Mouse (Mus musculus): ENCODE data around the gene Tfcp2. TPM values are rescaled to one million over a fixed set of nuclear protein-coding genes. Genes with fewer than 3 reads are reported as not detected.
"Not testable (repeated sequence)": the region's sequence is repeated elsewhere in the genome, so short reads cannot be mapped to it uniquely, and the experiment has no call there.

Gene Tfcp2
- polyA plus RNA-seq, 1 experiment from 2014 or later = 22.5 TPM

- no peak for ATAC-seq (ENCODE audit: insufficient read depth, low FRiP score, low read depth)
- Histone ChIP-seq H3K27ac (no peak overlapping the region), H3K4me2 (no peak overlapping the region), H3K9me3 (no peaks in the 10 kb centered on the region), H3K36me3 (no peaks in the 10 kb centered on the region), H3K9ac (no peak overlapping the region), H3K4me1 (0 out of 2 replicates have a peak, but pooled peaks cover 2% of the 10 kb centered on the region), H3K27me3 (replicated peaks) (no peaks in the 10 kb centered on the region), H3K4me3 (replicated peaks) (no peak overlapping the region)
- 76% methylated on average over 5 of the region's 5 CpGs for WGBS
These were observed 4.2 kb upstream of the Tfcp2 start for GRCm38 (mm10) chr15:100555965-100556364.

- Histone ChIP-seq H3K4me1 (peaks cover 9% of the 10 kb centered on the region; the same call in 1 of the 2 replicates), H3K9ac (no peak overlapping the region), H3K27ac (no peak overlapping the region), H3K27me3 (replicated peaks) (no peaks in the 10 kb centered on the region), H3K4me3 (replicated peaks) (peak overlapping the region; percentile 85; the same call in 1 of the 2 replicates), H3K4me2 (peak overlapping the region; percentile 86; the same call in 1 of the 2 replicates), H3K36me3 (0 out of 2 replicates have a peak, but pooled peaks cover 6% of the 10 kb centered on the region), H3K9me3 (no peaks in the 10 kb centered on the region)
- WGBS = 91% methylated on average over 4 of the region's 4 CpGs
- no peak for ATAC-seq (ENCODE audit: insufficient read depth, low FRiP score, low read depth)
These were observed 1.5 kb downstream of the Tfcp2 start for GRCm38 (mm10) chr15:100550280-100550679.

- 98% methylated on average over 14 of the region's 14 CpGs for WGBS
- ATAC-seq (ENCODE audit: insufficient read depth, low FRiP score, low read depth); H3K36me3 ChIP-seq: not testable (repeated sequence)
These were observed 8.2 kb downstream of the Tfcp2 start for GRCm38 (mm10) chr15:100543651-100544030.

GRCm38 (mm10) chr15:100542876-100543650, 8.7 kb downstream of the Tfcp2 start:
- H3K27ac ChIP-seq; H3K4me2 ChIP-seq; H3K9me3 ChIP-seq; H3K36me3 ChIP-seq; H3K4me3 ChIP-seq (replicated peaks); H3K27me3 ChIP-seq (replicated peaks); H3K4me1 ChIP-seq; ATAC-seq (ENCODE audit: insufficient read depth, low FRiP score, low read depth); H3K9ac ChIP-seq: not testable (repeated sequence)
- WGBS = 97% methylated on average over 28 of the region's 28 CpGs

More at GRCm38 (mm10) chr15:100543651-100544030, 8.2 kb downstream of the Tfcp2 start:
- H3K4me1 ChIP-seq; H3K4me2 ChIP-seq; H3K27ac ChIP-seq; H3K27me3 ChIP-seq (replicated peaks); H3K4me3 ChIP-seq (replicated peaks); H3K9ac ChIP-seq; H3K9me3 ChIP-seq: not testable (repeated sequence)

GRCm38 (mm10) chr15:100541426-100541825, 10.4 kb downstream of the Tfcp2 start:
- Histone ChIP-seq H3K9me3 (no peaks in the 10 kb centered on the region), H3K4me1 (no peaks in the 10 kb centered on the region), H3K36me3 (peaks cover 4% of the 10 kb centered on the region; the same call in 1 of the 2 replicates), H3K4me2 (no peak overlapping the region), H3K27ac (no peak overlapping the region), H3K27me3 (replicated peaks) (no peaks in the 10 kb centered on the region), H3K9ac (no peak overlapping the region), H3K4me3 (replicated peaks) (no peak overlapping the region)
- WGBS = 89% methylated on average over 4 of the region's 4 CpGs
- ATAC-seq (ENCODE audit: insufficient read depth, low FRiP score, low read depth) = no peak

GRCm38 (mm10) chr15:100541001-100541400, 10.8 kb downstream of the Tfcp2 start:
- not testable (repeated sequence) for H3K27me3 ChIP-seq (replicated peaks); H3K4me3 ChIP-seq (replicated peaks); H3K9ac ChIP-seq; ATAC-seq (ENCODE audit: insufficient read depth, low FRiP score, low read depth); H3K4me2 ChIP-seq; H3K36me3 ChIP-seq; H3K4me1 ChIP-seq; H3K27ac ChIP-seq; H3K9me3 ChIP-seq
- WGBS = 66% methylated on average over 1 of the region's 1 CpGs

GRCm38 (mm10) chr15:100539411-100539810, 12.4 kb downstream of the Tfcp2 start:
- Histone ChIP-seq H3K9me3 (no peaks in the 10 kb centered on the region), H3K4me1 (no peaks in the 10 kb centered on the region), H3K4me3 (replicated peaks) (no peak overlapping the region), H3K4me2 (no peak overlapping the region), H3K27ac (no peak overlapping the region), H3K36me3 (peaks cover 10% of the 10 kb centered on the region), H3K9ac (no peak overlapping the region), H3K27me3 (replicated peaks) (no peaks in the 10 kb centered on the region)
- ATAC-seq (ENCODE audit: insufficient read depth, low FRiP score, low read depth) = no peak
- WGBS = 88% methylated on average over 9 of the region's 9 CpGs

GRCm38 (mm10) chr15:100537913-100538312, 13.9 kb downstream of the Tfcp2 start:
- no peak overlapping the region for H3K9ac ChIP-seq
- no peak overlapping the region for H3K27ac ChIP-seq
- no peaks in the 10 kb centered on the region for H3K4me1 ChIP-seq
- H3K4me3 ChIP-seq (replicated peaks) = no peak overlapping the region
- ATAC-seq (ENCODE audit: insufficient read depth, low FRiP score, low read depth) = no peak
- WGBS = 86% methylated on average over 6 of the region's 6 CpGs
- H3K36me3 ChIP-seq = peaks cover 10% of the 10 kb centered on the region
- H3K9me3 ChIP-seq = no peaks in the 10 kb centered on the region
- H3K27me3 ChIP-seq (replicated peaks) = no peaks in the 10 kb centered on the region
- no peak overlapping the region for H3K4me2 ChIP-seq

- no peak overlapping the region for H3K4me2 ChIP-seq
- no peaks in the 10 kb centered on the region for H3K9me3 ChIP-seq
- H3K9ac ChIP-seq = no peak overlapping the region
- H3K4me1 ChIP-seq = no peaks in the 10 kb centered on the region
- no peaks in the 10 kb centered on the region for H3K36me3 ChIP-seq
- 69% methylated on average over 5 of the region's 5 CpGs for WGBS
- H3K27ac ChIP-seq = no peak overlapping the region
- H3K27me3 ChIP-seq (replicated peaks) = no peaks in the 10 kb centered on the region
- no peak for ATAC-seq (ENCODE audit: insufficient read depth, low FRiP score, low read depth)
- H3K4me3 ChIP-seq (replicated peaks) = no peak overlapping the region
These were observed 23.9 kb downstream of the Tfcp2 start for GRCm38 (mm10) chr15:100527900-100528299.

- Histone ChIP-seq H3K27ac (no peak overlapping the region), H3K9me3 (no peaks in the 10 kb centered on the region), H3K36me3 (peaks cover 4% of the 10 kb centered on the region; the same call in 1 of the 2 replicates), H3K4me1 (no peaks in the 10 kb centered on the region), H3K4me2 (no peak overlapping the region), H3K9ac (no peak overlapping the region), H3K27me3 (replicated peaks) (no peaks in the 10 kb centered on the region), H3K4me3 (replicated peaks) (no peak overlapping the region)
- 92% methylated on average over 14 of the region's 14 CpGs for WGBS
- no peak for ATAC-seq (ENCODE audit: insufficient read depth, low FRiP score, low read depth)
These were observed 26.4 kb downstream of the Tfcp2 start for GRCm38 (mm10) chr15:100525405-100525804.

- H3K27ac ChIP-seq = no peak overlapping the region
- H3K9me3 ChIP-seq = no peaks in the 10 kb centered on the region
- H3K36me3 ChIP-seq = peaks cover 16% of the 10 kb centered on the region
- no peak for ATAC-seq (ENCODE audit: insufficient read depth, low FRiP score, low read depth)
- no peak overlapping the region for H3K4me3 ChIP-seq (replicated peaks)
- H3K27me3 ChIP-seq (replicated peaks) = no peaks in the 10 kb centered on the region
- H3K4me1 ChIP-seq = no peaks in the 10 kb centered on the region
- H3K4me2 ChIP-seq = no peak overlapping the region
- WGBS = 92% methylated on average over 14 of the region's 14 CpGs
- H3K9ac ChIP-seq = no peak overlapping the region
These were observed 31.5 kb downstream of the Tfcp2 start for GRCm38 (mm10) chr15:100520306-100520705.

GRCm38 (mm10) chr15:100515121-100515520, 36.7 kb downstream of the Tfcp2 start:
- H3K9ac ChIP-seq = no peak overlapping the region
- H3K4me3 ChIP-seq (replicated peaks) = no peak overlapping the region
- H3K4me1 ChIP-seq = no peaks in the 10 kb centered on the region
- H3K36me3 ChIP-seq = peaks cover 26% of the 10 kb centered on the region
- whole genome bisulfite sequencing = 82% methylated on average over 2 of the region's 2 CpGs
- H3K9me3 ChIP-seq = no peaks in the 10 kb centered on the region
- ATAC-seq (ENCODE audit: insufficient read depth, low FRiP score, low read depth) = no peak
- no peaks in the 10 kb centered on the region for H3K27me3 ChIP-seq (replicated peaks)
- no peak overlapping the region for H3K27ac ChIP-seq
- no peak overlapping the region for H3K4me2 ChIP-seq

All from stomach, embryonic 15.5 days (tissue).